7 mouse cellular contexts compared by ENCODE assay signal in genomic region chr9:55326515-55327233, GRCm38 (mm10). TPM values are rescaled to one million over a fixed set of nuclear protein-coding genes. Genes with fewer than 3 reads are reported as not detected.
DNase-seq lines count a peak whose midpoint lies in the region; ATAC-seq and TF ChIP-seq lines count a peak whose summit lies in the region.

Gene Nrg4 (minus strand): TSS chr9:55326844.
Gene Tmem266 (plus strand): TSS chr9:55326913.

- DNase-seq in adrenal gland, postnatal 14 days = peak; percentile 88
- DNase-seq in embryonic facial prominence, embryonic 11.5 days (ENCODE audit: low spot score) = peak; percentile 86
- peak; percentile 68 to 74 for DNase-seq in heart, adult 9 months (ENCODE audit: low spot score in 2 of 2)
- peak; percentile 50 for DNase-seq in liver, adult 2 months (ENCODE audit: extremely low read depth, low read depth, low spot score)
- DNase-seq in naive thymus-derived CD4-positive, alpha-beta T cell, adult 2 months (ENCODE audit: low read depth) = peak; percentile 47
- DNase-seq in splenic B cell, adult 2 months (ENCODE audit: low read depth, low spot score) = peak; percentile 59

- H3K4me1 ChIP-seq in embryonic facial prominence, embryonic 11.5 days (ENCODE audit: control insufficient read depth, insufficient read depth, low read length) = no peaks in the 10 kb centered on the region
- H3K4me1 ChIP-seq in kidney, embryonic 14.5 days (ENCODE audit: control insufficient read depth, insufficient read depth, low read length) = no peaks in the 10 kb centered on the region
- H3K4me1 ChIP-seq in liver, adult 2 months (ENCODE audit: control insufficient read depth, insufficient read depth, low read length) = peaks cover 8% of the 10 kb centered on the region; the same call in 1 of the 2 replicates

- TF ChIP-seq CTCF in liver, adult 2 months (IDR thresholded peaks at IDR 0.05; ENCODE audit: low read depth, low read length) = no peak

- no peaks in the 10 kb centered on the region for H3K79me2 ChIP-seq in liver, adult 2 months (ENCODE audit: control insufficient read depth, insufficient read depth, low read length)

- peak within 1 kb of the TSS; percentile 63 for H3K4me3 ChIP-seq in embryonic facial prominence, embryonic 11.5 days (ENCODE audit: low read depth, low read length)
- peak within 1 kb of the TSS; percentile 49 for H3K4me3 ChIP-seq in kidney, embryonic 14.5 days (ENCODE audit: low read length)
- peak within 1 kb of the TSS; percentile 99 for H3K4me3 ChIP-seq in liver, adult 2 months (ENCODE audit: insufficient read depth, low read depth, low read length)

- peaks cover 17% of the 10 kb centered on the region for H3K27me3 ChIP-seq in embryonic facial prominence, embryonic 11.5 days (ENCODE audit: control insufficient read depth, insufficient read depth, low read length)
- H3K27me3 ChIP-seq in kidney, embryonic 14.5 days (ENCODE audit: control insufficient read depth, insufficient read depth, low read length) = peaks cover 71% of the 10 kb centered on the region
- no peaks in the 10 kb centered on the region for H3K27me3 ChIP-seq in liver, adult 2 months (ENCODE audit: control insufficient read depth, insufficient read depth, low read length)
- H3K27me3 ChIP-seq in splenic B cell, adult 2 months (ENCODE audit: control insufficient read depth, insufficient read depth, low read length, poor library complexity, severe bottlenecking) = no peaks in the 10 kb centered on the region

- ATAC-seq in embryonic facial prominence, embryonic 11.5 days (replicated peaks; ENCODE audit: insufficient number of reproducible peaks, low FRiP score, low TSS enrichment, low read depth) = peak; percentile 84
- ATAC-seq in kidney, embryonic 14.5 days (ENCODE audit: low FRiP score, low TSS enrichment) = peak; percentile 87

- H3K9ac ChIP-seq in embryonic facial prominence, embryonic 11.5 days (replicated peaks; ENCODE audit: low read length) = peak within 1 kb of the TSS; percentile 66
- H3K9ac ChIP-seq in kidney, embryonic 14.5 days (ENCODE audit: low read depth, low read length) = peak within 1 kb of the TSS; percentile 19
- peak within 1 kb of the TSS; percentile 100 for H3K9ac ChIP-seq in liver, adult 2 months (ENCODE audit: low read depth, low read length)

- H3K36me3 ChIP-seq in embryonic facial prominence, embryonic 11.5 days (replicated peaks; ENCODE audit: control insufficient read depth, insufficient read depth, low read depth, low read length) = no peaks in the 10 kb centered on the region
- H3K36me3 ChIP-seq in kidney, embryonic 14.5 days (ENCODE audit: control insufficient read depth, insufficient read depth, low read length) = no peaks in the 10 kb centered on the region
- no peaks in the 10 kb centered on the region for H3K36me3 ChIP-seq in liver, adult 2 months (ENCODE audit: control insufficient read depth, insufficient read depth, low read length)
- H3K36me3 ChIP-seq in splenic B cell, adult 2 months (ENCODE audit: control insufficient read depth, insufficient read depth, low read length, poor library complexity, severe bottlenecking) = no peaks in the 10 kb centered on the region

- H3K27ac ChIP-seq in embryonic facial prominence, embryonic 11.5 days (replicated peaks; ENCODE audit: low read depth, low read length) = no peak within 1 kb of the TSS
- H3K27ac ChIP-seq in kidney, embryonic 14.5 days (ENCODE audit: low read depth, low read length) = no peak within 1 kb of the TSS
- peak within 1 kb of the TSS; percentile 88 for H3K27ac ChIP-seq in liver, adult 2 months (replicated peaks; ENCODE audit: insufficient read depth, low read depth, low read length)

- peak; percentile 26; the same call in 1 of the 2 replicates for TF ChIP-seq POLR2A in liver, adult 2 months (IDR thresholded peaks at IDR 0.05; ENCODE audit: extremely low read depth, insufficient read depth, low read length)

- H3K4me2 ChIP-seq in embryonic facial prominence, embryonic 11.5 days (ENCODE audit: low read depth, low read length) = peak within 1 kb of the TSS; percentile 88
- peak within 1 kb of the TSS; percentile 81 for H3K4me2 ChIP-seq in kidney, embryonic 14.5 days (replicated peaks; ENCODE audit: low read depth, low read length)

- H3K9me3 ChIP-seq in embryonic facial prominence, embryonic 11.5 days (replicated peaks; ENCODE audit: control insufficient read depth, low read length) = no peaks in the 10 kb centered on the region
- H3K9me3 ChIP-seq in kidney, embryonic 14.5 days (ENCODE audit: control insufficient read depth, low read length) = no peaks in the 10 kb centered on the region

- WGBS in embryonic facial prominence, embryonic 11.5 days = 0% methylated on average over 64 of the region's 82 CpGs
- WGBS in kidney, embryonic 14.5 days = under 1% methylated on average over 63 of the region's 82 CpGs
- WGBS in liver, adult 2 months = under 1% methylated on average over 74 of the region's 82 CpGs

RNA-seq across cellular contexts. Expression of gene Nrg4, which starts in this region (rescaled TPM):
- total RNA-seq in adrenal gland, postnatal 14 days (2021) = 56.9 and 65.7 TPM in 2 replicates
- 0.81 and 1.4 TPM in 2 replicates for polyA plus RNA-seq in embryonic facial prominence, embryonic 11.5 days (2014; fragmentation: Nextera tagmentation; extraction: Ambion mirVana)
- polyA plus RNA-seq in kidney, embryonic 14.5 days (2014; fragmentation: Nextera tagmentation; extraction: Ambion mirVana) = 0.86 and 1.3 TPM in 2 replicates
- total RNA-seq in liver, adult 2 months (2014; rRNA removed) = 24.2 and 24.7 TPM in 2 replicates
- polyA plus RNA-seq in liver, adult 2 months (2012; rRNA removed) = 4.5 and 5.3 TPM in 2 replicates

RNA-seq across cellular contexts. Expression of gene Tmem266, which starts in this region (rescaled TPM):
- 0.93 and 1.3 TPM in 2 replicates for total RNA-seq in adrenal gland, postnatal 14 days (2021)
- polyA plus RNA-seq in embryonic facial prominence, embryonic 11.5 days (2014; fragmentation: Nextera tagmentation; extraction: Ambion mirVana) = 0.17 and 0.40 TPM in 2 replicates
- polyA plus RNA-seq in kidney, embryonic 14.5 days (2014; fragmentation: Nextera tagmentation; extraction: Ambion mirVana) = 0.09 and 0.39 TPM in 2 replicates
- total RNA-seq in liver, adult 2 months (2014; rRNA removed) = 1.5 TPM in 2 replicates
- 1.5 and 1.7 TPM in 2 replicates for polyA plus RNA-seq in liver, adult 2 months (2012; rRNA removed)

Comparison
In these comparisons a context has a peak if more than half of its experiments do, and no peak if none do; other contexts are left out.
1. H3K4me3 ChIP-seq: peak in every context shown above with its lines; median percentile 99 in liver, adult 2 months; 63 in embryonic facial prominence, embryonic 11.5 days; 49 in kidney, embryonic 14.5 days.
2. H3K9ac ChIP-seq: peak in every context shown above with its lines; median percentile 100 in liver, adult 2 months; 66 in embryonic facial prominence, embryonic 11.5 days; 19 in kidney, embryonic 14.5 days.